Mouse (Mus musculus) ES-E14 (cell line): ENCODE results near the gene Hmox2. TPM values are rescaled to one million over a fixed set of nuclear protein-coding genes. Genes with fewer than 3 reads are reported as not detected.

Experiments
- DNase-seq: peaks from one replicate; pipeline ENCODE4 v3.0.0-alpha.2; 2013; ENCODE audit warnings: low read depth, low spot score
- H3K27ac ChIP-seq: 2 replicates; pipeline ENCODE4 v1.5.1; 2012; ENCODE audit warnings: low read depth, mild to moderate bottlenecking, low read length, moderate library complexity, mixed read lengths; ENCODE audit not compliant: poor library complexity, insufficient read depth, severe bottlenecking
- H3K36me3 ChIP-seq: 2 replicates; pipeline ENCODE4 v1.6.1; 2012; ENCODE audit warnings: mild to moderate bottlenecking, low read length, moderate library complexity, mixed read lengths; ENCODE audit not compliant: control insufficient read depth, poor library complexity, insufficient read depth, severe bottlenecking
- H3K4me1 ChIP-seq, 2 experiments: fragments of 150-350 bp in 1 of 2; sonication (generic) in 1 of 2; 2 replicates each; pipeline ENCODE4 v1.6.1; 2012; ENCODE audit warnings: low read length in 2 of 2, mild to moderate bottlenecking in 1 of 2, mixed read lengths in 1 of 2; ENCODE audit not compliant: control insufficient read depth in 2 of 2, insufficient read depth in 2 of 2, poor library complexity in 1 of 2
- H3K4me3 ChIP-seq, 2 experiments: fragments of 150-350 bp in 1 of 2; sonication (generic) in 1 of 2; 2 replicates each; pipeline ENCODE4 v1.5.1; 2012; ENCODE audit warnings: low read length in 2 of 2, low read depth in 1 of 2, mild to moderate bottlenecking in 1 of 2, mixed read lengths in 1 of 2; ENCODE audit not compliant: insufficient read depth in 1 of 2, poor library complexity in 1 of 2, severe bottlenecking in 1 of 2
- H3K9ac ChIP-seq: 2 replicates; pipeline ENCODE4 v1.6.1; 2012; ENCODE audit warnings: low read depth, mild to moderate bottlenecking, low read length, mixed read lengths; ENCODE audit not compliant: poor library complexity, insufficient read depth, severe bottlenecking
- H3K9me3 ChIP-seq: fragments of 150-350 bp; sonication (generic); 2 replicates; pipeline ENCODE4 v1.6.1; 2012; ENCODE audit warnings: low read depth, mild to moderate bottlenecking, low read length; ENCODE audit not compliant: control insufficient read depth, insufficient read depth
- CHD2 ChIP-seq: IDR thresholded peaks from 2 replicates; pipeline ENCODE4 v1.6.1; 2014; ENCODE audit warnings: mild to moderate bottlenecking, low read depth, low read length, inconsistent platforms
- HCFC1 ChIP-seq: IDR thresholded peaks from 2 replicates; pipeline ENCODE4 v1.6.1; 2012; ENCODE audit warnings: low read length, inconsistent platforms, borderline replicate concordance; ENCODE audit not compliant: insufficient read depth
- MAFK ChIP-seq: IDR thresholded peaks from 2 replicates; pipeline ENCODE4 v1.6.1; 2014; ENCODE audit warnings: mild to moderate bottlenecking, low read depth, low read length, inconsistent platforms; ENCODE audit not compliant: insufficient read depth
- ZC3H11A ChIP-seq: IDR thresholded peaks from 2 replicates; pipeline ENCODE4 v1.6.1; 2012; ENCODE audit warnings: low read depth, mild to moderate bottlenecking, inconsistent platforms, low read length, borderline replicate concordance
- ZNF384 ChIP-seq: IDR thresholded peaks from 2 replicates; pipeline ENCODE4 v1.6.1; 2012; ENCODE audit warnings: low read depth, low read length, inconsistent platforms
- in situ Hi-C, 2 experiments: fragments of 600-800 bp; cut with MboI; formaldehyde crosslinking; loops; one replicate each; pipeline ENCODE4 v1.15.1; 2025; ENCODE audit warnings: low sequenced_read_pairs in 2 of 2, inconsistent platforms in 1 of 2; ENCODE audit not compliant: unreplicated experiment in 2 of 2
- total RNA-seq: library from RNA; depleted of rRNA; stranded (reverse); fragments of 300-350 nt; gene quantifications from 2 replicates; pipeline ENCODE4 v1.2.3, GENCODE M21; 2012

The Hmox2 gene
- total RNA-seq, 1 experiment, result 36.1 TPM

DNA sequence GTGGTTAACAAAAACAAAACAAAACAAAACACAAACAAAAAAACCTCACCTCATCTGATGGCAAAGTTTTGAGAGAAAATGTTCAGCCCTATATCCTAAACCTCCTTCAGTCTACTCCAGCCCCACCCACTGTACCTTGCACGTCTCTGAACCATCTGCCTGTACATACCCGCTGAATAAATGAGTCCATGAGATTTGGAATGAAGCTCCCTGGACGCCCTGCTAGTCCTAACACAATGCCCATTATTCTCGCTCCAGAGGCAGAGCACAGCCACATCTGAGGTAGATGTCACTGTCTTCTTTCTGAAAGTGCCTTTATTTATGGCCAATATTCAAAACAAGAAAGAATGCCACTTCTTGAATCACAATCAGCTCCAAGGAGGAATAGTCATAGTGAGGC lies 59.5 kb downstream of the Hmox2 start:
- no peak for DNase-seq
- Histone ChIP-seq H3K9ac (no peak overlapping the region), H3K4me3 (no peak overlapping the region), H3K9me3 (no peaks in the 10 kb centered on the region), H3K36me3 (no peaks in the 10 kb centered on the region), H3K4me1 (peaks cover 3 to 7% of the 10 kb centered on the region in 2 experiments; a peak in 2 of 4 replicates), H3K27ac (no peak overlapping the region)
- no peak for TF ChIP-seq ZNF384
- no peak for TF ChIP-seq HCFC1
- TF ChIP-seq MAFK, result no peak
- TF ChIP-seq ZC3H11A, result no peak
- no peak for TF ChIP-seq CHD2
- in situ Hi-C loops, result no loop called here

DNA sequence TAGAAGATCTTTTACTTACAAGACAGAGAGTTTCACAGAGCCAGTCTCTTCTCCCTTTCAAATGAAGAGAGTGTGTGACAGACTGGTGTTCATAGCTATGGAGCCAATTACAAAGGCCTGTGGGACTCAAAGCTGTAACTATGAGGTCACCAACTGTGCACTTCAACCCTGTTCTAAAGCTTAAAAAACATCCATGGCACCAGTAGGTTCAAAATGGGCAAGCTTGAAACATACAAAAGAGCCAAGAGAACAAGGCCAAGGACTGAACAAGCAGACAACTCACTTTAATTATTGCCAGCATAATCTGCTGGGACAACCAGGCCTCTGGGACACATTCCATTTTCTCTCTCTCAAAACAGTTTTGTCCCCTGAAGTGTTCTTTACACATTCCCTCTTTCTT lies 62.0 kb downstream of the Hmox2 start:
- H3K27ac ChIP-seq, result no peak overlapping the region
- no peaks in the 10 kb centered on the region for H3K36me3 ChIP-seq
- H3K4me3 ChIP-seq, result no peak overlapping the region
- no peak for DNase-seq
- in situ Hi-C loops, result no loop called here
- no peak overlapping the region for H3K9ac ChIP-seq
- H3K9me3 ChIP-seq, result no peaks in the 10 kb centered on the region
- peaks cover 3 to 7% of the 10 kb centered on the region in 2 experiments; a peak in 2 of 4 replicates for H3K4me1 ChIP-seq
- TF ChIP-seq ZC3H11A (no peak), MAFK (no peak), HCFC1 (no peak), CHD2 (no peak), ZNF384 (no peak)

DNA sequence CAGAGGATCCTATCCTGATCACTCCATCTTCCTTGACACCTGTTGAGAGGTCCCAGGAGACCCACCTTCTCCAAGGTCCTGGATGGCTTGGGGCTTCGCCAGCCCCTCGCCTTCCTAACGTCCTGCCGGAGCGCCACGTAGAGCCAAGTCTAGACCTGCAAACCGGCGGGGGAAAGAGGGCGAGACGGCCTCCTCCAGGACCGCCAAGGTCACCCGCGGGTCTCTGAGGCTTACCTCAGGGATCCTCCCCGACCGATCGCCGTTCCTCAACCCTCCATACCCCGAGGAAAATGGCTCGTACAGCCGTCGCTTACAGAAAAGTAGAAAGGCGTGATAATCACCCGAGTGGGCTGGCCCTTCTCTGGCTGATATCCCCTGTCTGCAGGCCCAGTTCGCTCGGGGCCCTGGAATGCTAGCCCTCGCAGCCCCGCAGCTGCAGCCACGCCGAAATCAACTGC lies 63.2 kb downstream of the Hmox2 start:
- Histone ChIP-seq H3K27ac (no peak overlapping the region), H3K9me3 (no peaks in the 10 kb centered on the region), H3K36me3 (no peaks in the 10 kb centered on the region), H3K4me3 (peak overlapping the region; percentile 74 to 93), H3K9ac (peak overlapping the region; percentile 72), H3K4me1 (peaks cover 3 to 7% of the 10 kb centered on the region in 2 experiments; a peak in 2 of 4 replicates)
- no peak for TF ChIP-seq ZNF384
- no peak for TF ChIP-seq ZC3H11A
- TF ChIP-seq MAFK, result no peak
- no peak for TF ChIP-seq HCFC1
- no peak for TF ChIP-seq CHD2
- no peak for DNase-seq
- in situ Hi-C loops, result no loop called here

- DNase-seq, result peak; percentile 86
- in situ Hi-C loops, result no loop called here
- Histone ChIP-seq H3K4me3 (peak within 1 kb of the TSS; percentile 74 to 93), H3K9ac (peak within 1 kb of the TSS; percentile 74), H3K4me1 (peaks cover 3 to 7% of the 10 kb centered on the region in 2 experiments; a peak in 2 of 4 replicates), H3K27ac (peak within 1 kb of the TSS; percentile 71), H3K36me3 (no peaks in the 10 kb centered on the region), H3K9me3 (no peaks in the 10 kb centered on the region)
- TF ChIP-seq HCFC1, result peak; percentile 94
- no peak for TF ChIP-seq ZNF384
Measured at GRCm38 (mm10) chr16:4789810-4790559, 63.8 kb downstream of the Hmox2 start, which contains the start of gene Cdip1. Gene Cdip1 (minus strand): TSS chr16:4790292.

DNA sequence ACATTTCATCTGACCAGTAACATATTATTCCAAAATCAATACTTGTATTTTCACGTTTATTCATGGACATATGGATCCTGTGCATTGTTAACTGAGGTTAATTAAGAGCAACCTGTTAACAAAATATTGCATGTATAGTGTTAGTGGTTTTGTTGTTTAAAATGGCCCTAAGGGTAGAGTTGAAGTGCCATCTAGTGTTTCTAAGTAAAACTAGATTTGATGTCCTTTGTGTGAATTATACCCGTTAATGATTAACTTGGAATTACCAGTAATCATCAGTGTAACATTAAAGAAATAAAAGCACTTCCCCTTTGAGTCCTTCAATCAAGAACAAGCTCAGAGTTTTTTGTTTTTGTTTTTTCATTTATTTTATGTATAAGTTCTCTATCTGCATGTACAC lies 65.2 kb downstream of the Hmox2 start:
- no peak for TF ChIP-seq CHD2
- no peak for TF ChIP-seq MAFK
- no peak for TF ChIP-seq ZNF384
- TF ChIP-seq HCFC1, result no peak
- no peak for TF ChIP-seq ZC3H11A
- H3K4me1 ChIP-seq, result peaks cover 3 to 7% of the 10 kb centered on the region in 2 experiments; a peak in 2 of 4 replicates
- in situ Hi-C loops, result no loop called here
- no peak overlapping the region for H3K27ac ChIP-seq
- DNase-seq, result no peak
- no peaks in the 10 kb centered on the region for H3K36me3 ChIP-seq
- no peaks in the 10 kb centered on the region for H3K9me3 ChIP-seq
- H3K9ac ChIP-seq, result no peak overlapping the region
- H3K4me3 ChIP-seq, result no peak overlapping the region
